ENCODE assay signal across 19 mouse cellular contexts in the genomic region with DNA sequence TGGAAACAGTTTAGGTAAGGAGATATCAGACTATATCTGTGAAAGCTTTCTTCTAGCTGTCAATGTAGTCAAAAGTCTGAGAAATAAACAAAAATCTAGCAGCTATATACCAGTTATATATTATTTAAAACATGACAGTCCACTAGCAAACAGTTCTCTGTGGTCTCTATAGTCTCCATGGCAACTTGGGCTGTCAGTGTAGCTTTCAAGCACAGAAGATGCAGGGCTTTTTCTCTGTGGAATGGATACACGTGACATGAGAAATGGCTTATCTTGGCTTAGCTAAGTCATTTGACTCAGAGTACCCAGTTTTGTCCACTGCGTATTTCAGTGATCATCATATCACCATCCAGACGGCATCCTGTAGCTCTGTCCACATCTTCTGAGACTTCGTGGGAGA.
"Had no signal": no experiment of that assay in that cellular context is flagged by ENCODE, and none has a peak within 500 bp of the region (broad histone marks: within the 10 kb centered on the region; RNA-seq: fewer than 3 reads in every experiment).

No protein-coding gene starts in this region.

- H3K27ac ChIP-seq: intestine, embryonic 15.5 days; limb, embryonic 10.5 days; limb, embryonic 13.5 days; liver, embryonic 12.5 days; liver, embryonic 15.5 days; lung, embryonic 15.5 days; neural tube, embryonic 12.5 days; neural tube, embryonic 15.5 days; stomach, embryonic 15.5 days had no signal

- H3K9me3 ChIP-seq: intestine, embryonic 15.5 days; limb, embryonic 10.5 days; liver, embryonic 12.5 days; liver, embryonic 15.5 days; lung, embryonic 15.5 days; megakaryocyte, embryonic 14.5 days; neural tube, embryonic 12.5 days; neural tube, embryonic 15.5 days; stomach, embryonic 15.5 days had no signal

- H3K27me3 ChIP-seq: intestine, embryonic 15.5 days; limb, embryonic 13.5 days; liver, embryonic 12.5 days; liver, embryonic 15.5 days; lung, embryonic 15.5 days; megakaryocyte, embryonic 14.5 days; neural tube, embryonic 12.5 days; neural tube, embryonic 15.5 days; stomach, embryonic 15.5 days had no signal

- ATAC-seq: intestine, embryonic 15.5 days; liver, embryonic 12.5 days had no signal

- H3K36me3 ChIP-seq: intestine, embryonic 15.5 days; limb, embryonic 10.5 days; limb, embryonic 13.5 days; liver, embryonic 12.5 days; liver, embryonic 15.5 days; lung, embryonic 15.5 days; neural tube, embryonic 12.5 days; neural tube, embryonic 15.5 days; stomach, embryonic 15.5 days had no signal

- H3K9ac ChIP-seq: intestine, embryonic 15.5 days; limb, embryonic 13.5 days; liver, embryonic 12.5 days; liver, embryonic 15.5 days; lung, embryonic 15.5 days; neural tube, embryonic 12.5 days; neural tube, embryonic 15.5 days; stomach, embryonic 15.5 days had no signal

- DNase-seq: kidney, adult 11 months; kidney, adult 9 months; kidney, postnatal 14 days; kidney, postnatal 4 days; liver; lung, adult 18-20 months; lung, postnatal 10 days; lung, postnatal 36 days; thymus, postnatal 25 days had no signal

- H3K4me1 ChIP-seq: intestine, embryonic 15.5 days; limb, embryonic 13.5 days; liver, embryonic 12.5 days; liver, embryonic 15.5 days; lung, embryonic 15.5 days; megakaryocyte, embryonic 14.5 days; neural tube, embryonic 12.5 days; neural tube, embryonic 15.5 days; stomach, embryonic 15.5 days had no signal

- H3K4me2 ChIP-seq: intestine, embryonic 15.5 days; limb, embryonic 13.5 days; liver, embryonic 12.5 days; liver, embryonic 15.5 days; lung, embryonic 15.5 days; neural tube, embryonic 12.5 days; neural tube, embryonic 15.5 days; stomach, embryonic 15.5 days had no signal

- H3K4me3 ChIP-seq: intestine, embryonic 15.5 days; limb, embryonic 10.5 days; limb, embryonic 13.5 days; liver, embryonic 12.5 days; liver, embryonic 15.5 days; lung, embryonic 15.5 days; megakaryocyte, embryonic 14.5 days; neural tube, embryonic 12.5 days; neural tube, embryonic 15.5 days; stomach, embryonic 15.5 days had no signal
